Mouse (Mus musculus): ENCODE results near the gene Ptpn13. TPM values are rescaled to one million over a fixed set of nuclear protein-coding genes. Genes with fewer than 3 reads are reported as not detected.

Gene Ptpn13
- total and polyA plus RNA-seq, 3 experiments = 15.1 to 43.6 (median 15.5) TPM

GRCm38 (mm10) chr5:103593575-103593974 lies 168.6 kb downstream of the Ptpn13 start:
- TF ChIP-seq CHD1 (IDR thresholded peaks at IDR 0.05; ENCODE audit: low read depth, low read length) (no peak), USF2 (IDR thresholded peaks at IDR 0.05; ENCODE audit: borderline replicate concordance in 1 of 2, insufficient read depth in 1 of 2, low read depth in 1 of 2, low read length in 2 of 2) (no peak), KAT2A (conservative IDR thresholded peaks at IDR 0.05; ENCODE audit: low read depth, low read length) (no peak), MAX (IDR thresholded peaks at IDR 0.05; ENCODE audit: low read length) (no peak), TBP (IDR thresholded peaks at IDR 0.05; ENCODE audit: low read depth, low read length) (no peak), MXI1 (IDR thresholded peaks at IDR 0.05; ENCODE audit: low read depth, low read length) (no peak), NRF1 (IDR thresholded peaks at IDR 0.05; ENCODE audit: insufficient read depth, low read depth, low read length, poor library complexity, severe bottlenecking) (no peak), JUND (IDR thresholded peaks at IDR 0.05; ENCODE audit: low read depth, low read length) (no peak), NELFE (IDR thresholded peaks at IDR 0.05; ENCODE audit: low read depth, low read length) (no peak), ETS1 (IDR thresholded peaks at IDR 0.05; ENCODE audit: low read depth, low read length) (no peak), SIN3A (IDR thresholded peaks at IDR 0.05; ENCODE audit: low read length) (no peak), BHLHE40 (IDR thresholded peaks at IDR 0.05; ENCODE audit: borderline replicate concordance, low read depth, low read length) (no peak), CHD2 (IDR thresholded peaks at IDR 0.05; ENCODE audit: low read length) (no peak), MAZ (IDR thresholded peaks at IDR 0.05; ENCODE audit: low read depth, low read length) (no peak), MYB (IDR thresholded peaks at IDR 0.05; ENCODE audit: low read depth, low read length) (no peak), CTCF (IDR thresholded peaks at IDR 0.05 in 2 of 3, conservative IDR thresholded peaks at IDR 0.05 in 1 of 3; ENCODE audit: control insufficient read depth in 1 of 3, insufficient read depth in 1 of 3, low read depth in 2 of 3, low read length in 3 of 3, poor library complexity in 1 of 3, severe bottlenecking in 1 of 3) (no peak), TCF12 (IDR thresholded peaks at IDR 0.05; ENCODE audit: low read depth, low read length) (no peak), SMC3 (IDR thresholded peaks at IDR 0.05; ENCODE audit: low read depth, low read length) (no peak), MEF2A (IDR thresholded peaks at IDR 0.05; ENCODE audit: extremely low read depth, insufficient replicate concordance, low read depth, low read length, poor library complexity, severe bottlenecking) (no peak)
- no peak overlapping the region for H3K9ac ChIP-seq (ENCODE audit: control insufficient read depth, low read depth, low read length, poor library complexity, severe bottlenecking)
- H3K27me3 ChIP-seq (ENCODE audit: control insufficient read depth in 1 of 2, insufficient read depth in 2 of 2, low read length in 2 of 2) = no peaks in the 10 kb centered on the region
- H3K9me3 ChIP-seq (replicated peaks; ENCODE audit: insufficient read depth, low read length) = no peaks in the 10 kb centered on the region
- H3K36me3 ChIP-seq (ENCODE audit: control insufficient read depth in 1 of 2, insufficient read depth in 2 of 2, low read length in 2 of 2) = no peaks in the 10 kb centered on the region
- DNase-seq (ENCODE audit: low read depth, low spot score) = no peak
- no peaks in the 10 kb centered on the region for H3K4me1 ChIP-seq (ENCODE audit: control insufficient read depth in 1 of 2, insufficient read depth in 2 of 2, low read length in 2 of 2)
- no peak overlapping the region for H3K27ac ChIP-seq (ENCODE audit: control insufficient read depth, low read depth, low read length)
- H3K4me3 ChIP-seq (ENCODE audit: control insufficient read depth in 1 of 2, insufficient read depth in 1 of 2, low read depth in 2 of 2, low read length in 2 of 2) = no peak overlapping the region
- H3K79me2 ChIP-seq (ENCODE audit: control insufficient read depth, insufficient read depth, low read length, poor library complexity) = no peaks in the 10 kb centered on the region

GRCm38 (mm10) chr5:103595394-103596226 lies 170.6 kb downstream of the Ptpn13 start:
- Histone ChIP-seq H3K4me3 (ENCODE audit: control insufficient read depth in 1 of 2, insufficient read depth in 1 of 2, low read depth in 2 of 2, low read length in 2 of 2) (no peak overlapping the region), H3K27me3 (ENCODE audit: control insufficient read depth in 1 of 2, insufficient read depth in 2 of 2, low read length in 2 of 2) (no peaks in the 10 kb centered on the region), H3K36me3 (ENCODE audit: control insufficient read depth in 1 of 2, insufficient read depth in 2 of 2, low read length in 2 of 2) (no peaks in the 10 kb centered on the region), H3K9me3 (replicated peaks; ENCODE audit: insufficient read depth, low read length) (no peaks in the 10 kb centered on the region), H3K4me1 (ENCODE audit: control insufficient read depth in 1 of 2, insufficient read depth in 2 of 2, low read length in 2 of 2) (no peaks in the 10 kb centered on the region), H3K79me2 (ENCODE audit: control insufficient read depth, insufficient read depth, low read length, poor library complexity) (no peaks in the 10 kb centered on the region), H3K9ac (ENCODE audit: control insufficient read depth, low read depth, low read length, poor library complexity, severe bottlenecking) (no peak overlapping the region), H3K27ac (ENCODE audit: control insufficient read depth, low read depth, low read length) (no peak overlapping the region)
- no peak for TF ChIP-seq USF2 (IDR thresholded peaks at IDR 0.05; ENCODE audit: borderline replicate concordance in 1 of 2, insufficient read depth in 1 of 2, low read depth in 1 of 2, low read length in 2 of 2)
- TF ChIP-seq GATA1 (IDR thresholded peaks at IDR 0.05; ENCODE audit: low read depth, low read length) = no peak
- no peak for TF ChIP-seq TAL1 (IDR thresholded peaks at IDR 0.05; ENCODE audit: low read length)
- no peak for TF ChIP-seq MYB (IDR thresholded peaks at IDR 0.05; ENCODE audit: low read depth, low read length)
- no peak for TF ChIP-seq MAX (IDR thresholded peaks at IDR 0.05; ENCODE audit: low read length)
- no peak for TF ChIP-seq ZNF384 (IDR thresholded peaks at IDR 0.05; ENCODE audit: low read depth, low read length)
- no peak for TF ChIP-seq ZMIZ1 (IDR thresholded peaks at IDR 0.05; ENCODE audit: low read depth, low read length)
- TF ChIP-seq MYC (IDR thresholded peaks at IDR 0.05; ENCODE audit: low read depth, low read length) = no peak
- no peak for TF ChIP-seq POLR2AphosphoS2 (IDR thresholded peaks at IDR 0.05; ENCODE audit: low read length)
- no peak for DNase-seq (ENCODE audit: low read depth, low spot score)

All from MEL (cell line).